ENCODE assay signal across 10 mouse cellular contexts in genomic region chr4:155295996-155296395, GRCm38 (mm10). TPM values are rescaled to one million over a fixed set of nuclear protein-coding genes. Genes with fewer than 3 reads are reported as not detected.
DNase-seq lines count a peak whose midpoint lies in the region; ATAC-seq and TF ChIP-seq lines count a peak whose summit lies in the region.
"Had no signal": no experiment of that assay in that cellular context is flagged by ENCODE, and none has a peak within 500 bp of the region (broad histone marks: within the 10 kb centered on the region; RNA-seq: fewer than 3 reads in every experiment).

No protein-coding gene starts in this region.

- H3K4me3 ChIP-seq in left cerebral cortex, adult 2 months, result no peak overlapping the region
- H3K4me3 ChIP-seq: liver, embryonic 13.5 days; midbrain, embryonic 12.5 days had no signal

- TF ChIP-seq CTCF in left cerebral cortex, adult 2 months (IDR thresholded peaks at IDR 0.05), result peak; percentile 59

- peak overlapping the region; percentile 64 for H3K27ac ChIP-seq in left cerebral cortex, adult 2 months
- H3K27ac ChIP-seq: liver, embryonic 13.5 days; midbrain, embryonic 12.5 days had no signal

- intact Hi-C loops in left cerebral cortex, adult 2 months (cut with DNase I), result no loop called here

- peak; percentile 62 for DNase-seq in cerebellum, adult 11 months
- DNase-seq in thymus, postnatal 4 days, result peak; percentile 35
- DNase-seq in thymus, postnatal 14 days, result no peak
- peak in 1 of 2 experiments; percentile 49 for DNase-seq in left cerebral cortex, adult 2 months (ENCODE audit: extremely low spot score in 1 of 2, low spot score in 2 of 2)
- peak; percentile 90 for DNase-seq in telencephalon, adult 2 months (ENCODE audit: low read depth, low spot score)
- no peak for DNase-seq in retina, embryonic 14.5 days (ENCODE audit: low spot score)
- DNase-seq: liver, embryonic 13.5 days had no signal

- ATAC-seq in cerebellum, adult (ENCODE audit: insufficient number of reproducible peaks, low FRiP score, low TSS enrichment), result no peak
- ATAC-seq in activated CD4-positive, CD25-positive, alpha-beta regulatory T cell, adult 4 months, result no peak

RNA-seq across cellular contexts. Expression of gene Faap20, which starts 46.4 kb away (rescaled TPM):
- 10 to 100 TPM; 25.9 to 28.8 TPM for total RNA-seq in left cerebral cortex, adult 2 months (2021)
- 10 to 100 TPM; 45.1 to 54.9 TPM for polyA plus RNA-seq in activated CD4-positive, CD25-positive, alpha-beta regulatory T cell, adult 4 months (2017; shearing (Covaris generic))

Comparison
In these comparisons a context has a peak if more than half of its experiments do, and no peak if none do; other contexts are left out.
1. DNase-seq: peak in cerebellum, adult 11 months (single experiment), thymus, postnatal 4 days (single experiment) and telencephalon, adult 2 months (single experiment); none in thymus, postnatal 14 days (single experiment) and retina, embryonic 14.5 days (single experiment).